ENCODE assay signal across 9 mouse cellular contexts in genomic region chr2:164414581-164414980, GRCm38 (mm10). TPM values are rescaled to one million over a fixed set of nuclear protein-coding genes. Genes with fewer than 3 reads are reported as not detected.
A peak's percentile ranks its signal among the peaks of the same experiment; 100 is the strongest.
DNase-seq lines count a peak whose midpoint lies in the region; ATAC-seq and TF ChIP-seq lines count a peak whose summit lies in the region.
"Had no signal": no experiment of that assay in that cellular context is flagged by ENCODE, and none has a peak within 500 bp of the region (broad histone marks: within the 10 kb centered on the region; RNA-seq: fewer than 3 reads in every experiment).

No protein-coding gene starts in this region.

- H3K36me3 ChIP-seq in forebrain, postnatal 0 days (ENCODE audit: insufficient read depth): no peaks in the 10 kb centered on the region
- H3K36me3 ChIP-seq in liver, embryonic 12.5 days: no peaks in the 10 kb centered on the region
- H3K36me3 ChIP-seq in stomach, embryonic 16.5 days (ENCODE audit: control insufficient read depth, insufficient read depth, low read length): no peaks in the 10 kb centered on the region

- H3K27ac ChIP-seq in forebrain, postnatal 0 days (ENCODE audit: low read depth, low read length): no peak overlapping the region
- H3K27ac ChIP-seq in liver, embryonic 12.5 days: no peak overlapping the region
- H3K27ac ChIP-seq in stomach, embryonic 16.5 days (ENCODE audit: low read length): no peak overlapping the region

- no peak for ATAC-seq in forebrain, postnatal 0 days
- no peak for ATAC-seq in liver, embryonic 12.5 days
- ATAC-seq in stomach, embryonic 16.5 days (ENCODE audit: insufficient read depth, low FRiP score): no peak

- WGBS in forebrain, postnatal 0 days: 74% methylated on average over 10 of the region's 10 CpGs
- 48% methylated on average over 10 of the region's 10 CpGs for WGBS in liver, embryonic 12.5 days (ENCODE audit: insufficient replicate concordance)
- 62% methylated on average over 10 of the region's 10 CpGs for WGBS in stomach, embryonic 16.5 days

- H3K4me2 ChIP-seq in forebrain, postnatal 0 days (ENCODE audit: low read depth): peak overlapping the region; percentile 35
- peak overlapping the region; percentile 38 for H3K4me2 ChIP-seq in liver, embryonic 12.5 days
- H3K4me2 ChIP-seq in stomach, embryonic 16.5 days (ENCODE audit: low read depth, low read length): peak overlapping the region; percentile 39

- TF ChIP-seq CTCF in forebrain, postnatal 0 days (IDR thresholded peaks at IDR 0.05; ENCODE audit: low read depth): no peak

- no peaks in the 10 kb centered on the region for H3K9me3 ChIP-seq in forebrain, postnatal 0 days (ENCODE audit: low read length)
- H3K9me3 ChIP-seq in liver, embryonic 12.5 days (replicated peaks): no peaks in the 10 kb centered on the region
- H3K9me3 ChIP-seq in stomach, embryonic 16.5 days (replicated peaks; ENCODE audit: control insufficient read depth, low read length): no peaks in the 10 kb centered on the region

- H3K27me3 ChIP-seq in forebrain, postnatal 0 days (ENCODE audit: insufficient read depth, low read length): peaks cover 7% of the 10 kb centered on the region
- H3K27me3 ChIP-seq in liver, embryonic 12.5 days (replicated peaks): peaks cover 47% of the 10 kb centered on the region
- H3K27me3 ChIP-seq in stomach, embryonic 16.5 days (ENCODE audit: control insufficient read depth, insufficient read depth, low read length): no peaks in the 10 kb centered on the region

- no peaks in the 10 kb centered on the region for H3K4me1 ChIP-seq in forebrain, postnatal 0 days (ENCODE audit: insufficient read depth)
- no peaks in the 10 kb centered on the region for H3K4me1 ChIP-seq in liver, embryonic 12.5 days
- H3K4me1 ChIP-seq in stomach, embryonic 16.5 days (ENCODE audit: control insufficient read depth, insufficient read depth, low read length): peaks cover 3% of the 10 kb centered on the region; the same call in 1 of the 2 replicates

- H3K4me3 ChIP-seq in forebrain, postnatal 0 days (ENCODE audit: low read depth, low read length): 0 out of 2 replicates have a peak overlapping the region, but pooled peaks have one; percentile 7
- no peak overlapping the region for H3K4me3 ChIP-seq in liver, embryonic 12.5 days
- H3K4me3 ChIP-seq in stomach, embryonic 16.5 days (replicated peaks; ENCODE audit: low read length): no peak overlapping the region

- no peak overlapping the region for H3K9ac ChIP-seq in forebrain, postnatal 0 days
- H3K9ac ChIP-seq in liver, embryonic 12.5 days: no peak overlapping the region
- H3K9ac ChIP-seq in stomach, embryonic 16.5 days (ENCODE audit: low read length): 0 out of 2 replicates have a peak overlapping the region, but pooled peaks have one; percentile 49

- DNase-seq in spleen, postnatal 36 days (ENCODE audit: low spot score in 2 of 2): peak; percentile 56 to 63
- DNase-seq in spleen, postnatal 10 days (ENCODE audit: low spot score in 2 of 2): no peak
- no peak for DNase-seq in forebrain, postnatal 0 days
- DNase-seq in frontal cortex, postnatal 25 days (ENCODE audit: low spot score in 2 of 2): no peak
- no peak for DNase-seq in embryo, embryonic 9.5 days (ENCODE audit: extremely low spot score)
- DNase-seq: cerebellum, adult 11 months; gastrocnemius, postnatal 10 days had no signal

RNA-seq across cellular contexts. Expression of gene Matn4, which starts 9.6 kb away (rescaled TPM):
- total RNA-seq in forebrain, postnatal 0 days (2014; rRNA removed): 6.2 and 6.3 TPM in 2 replicates
- 3.3 and 7.1 TPM in 2 replicates for polyA plus RNA-seq in forebrain, postnatal 0 days (2015; fragmentation: Nextera tagmentation; extraction: Ambion mirVana)
- 0.28 and 0.41 TPM in 2 replicates for polyA plus RNA-seq in liver, embryonic 12.5 days (2016; fragmentation: Nextera tagmentation; extraction: Ambion mirVana)
- polyA plus RNA-seq in stomach, embryonic 16.5 days (2015; fragmentation: Nextera tagmentation; extraction: Ambion mirVana): 6.4 and 8.9 TPM in 2 replicates

RNA-seq across cellular contexts. Expression of gene Rbpjl, which starts 11.6 kb away (rescaled TPM):
- total RNA-seq in forebrain, postnatal 0 days (2014; rRNA removed): 0.46 TPM in 1 of 2 replicates, not detected in the other
- 0.17 and 0.33 TPM in 2 replicates for polyA plus RNA-seq in forebrain, postnatal 0 days (2015; fragmentation: Nextera tagmentation; extraction: Ambion mirVana)
- polyA plus RNA-seq in liver, embryonic 12.5 days (2016; fragmentation: Nextera tagmentation; extraction: Ambion mirVana): not detected in 2 replicates
- 41.3 and 45.2 TPM in 2 replicates for polyA plus RNA-seq in stomach, embryonic 16.5 days (2015; fragmentation: Nextera tagmentation; extraction: Ambion mirVana)

RNA-seq across cellular contexts. Expression of gene Slpi, which starts 25.7 kb away (rescaled TPM):
- total RNA-seq in forebrain, postnatal 0 days (2014; rRNA removed): not detected in 2 replicates
- 0.71 and 0.77 TPM in 2 replicates for polyA plus RNA-seq in forebrain, postnatal 0 days (2015; fragmentation: Nextera tagmentation; extraction: Ambion mirVana)
- 12.1 and 14.1 TPM in 2 replicates for polyA plus RNA-seq in liver, embryonic 12.5 days (2016; fragmentation: Nextera tagmentation; extraction: Ambion mirVana)
- 35.5 and 46.1 TPM in 2 replicates for polyA plus RNA-seq in stomach, embryonic 16.5 days (2015; fragmentation: Nextera tagmentation; extraction: Ambion mirVana)

RNA-seq across cellular contexts. Expression of gene Sdc4, which starts 29.1 kb away (rescaled TPM):
- total RNA-seq in forebrain, postnatal 0 days (2014; rRNA removed): 11.8 and 14.0 TPM in 2 replicates
- 8.0 and 16.5 TPM in 2 replicates for polyA plus RNA-seq in forebrain, postnatal 0 days (2015; fragmentation: Nextera tagmentation; extraction: Ambion mirVana)
- polyA plus RNA-seq in liver, embryonic 12.5 days (2016; fragmentation: Nextera tagmentation; extraction: Ambion mirVana): 31.3 and 31.8 TPM in 2 replicates
- polyA plus RNA-seq in stomach, embryonic 16.5 days (2015; fragmentation: Nextera tagmentation; extraction: Ambion mirVana): 150 and 173 TPM in 2 replicates

RNA-seq across cellular contexts. Expression of gene Sys1, which starts 42.2 kb away (rescaled TPM):
- total RNA-seq in forebrain, postnatal 0 days (2014; rRNA removed): 88.0 and 167 TPM in 2 replicates
- polyA plus RNA-seq in forebrain, postnatal 0 days (2015; fragmentation: Nextera tagmentation; extraction: Ambion mirVana): 105 and 110 TPM in 2 replicates
- polyA plus RNA-seq in liver, embryonic 12.5 days (2016; fragmentation: Nextera tagmentation; extraction: Ambion mirVana): 36.1 and 37.9 TPM in 2 replicates
- polyA plus RNA-seq in stomach, embryonic 16.5 days (2015; fragmentation: Nextera tagmentation; extraction: Ambion mirVana): 48.1 and 49.4 TPM in 2 replicates

Comparison
In these comparisons a context has a peak if more than half of its experiments do, and no peak if none do; other contexts are left out.
1. DNase-seq: peak in spleen, postnatal 36 days (2 of 2); none in spleen, postnatal 10 days (0 of 2), forebrain, postnatal 0 days (single experiment), frontal cortex, postnatal 25 days (0 of 2) and embryo, embryonic 9.5 days (single experiment).
2. RNA of gene Rbpjl, which starts 11.6 kb away (polyA plus RNA-seq): 41.3 to 45.2 TPM in stomach, embryonic 16.5 days; 0.17 to 0.33 TPM in forebrain, postnatal 0 days and not detected in liver, embryonic 12.5 days; every median in the first group is over 10 times any median in the second.
3. Peak in every context shown above with its lines, with median percentiles within 50 percentile points of each other: H3K4me2 ChIP-seq.